Mouse (Mus musculus): ENCODE measurements at regions not wholly inside any gene's neighbourhood (a gene's known extent, or its start where the extent isn't known, plus 50 kb on each side); places are given as distances from the start of the nearest gene placed in this dataset.

- WGBS = 80% methylated on average over 10 of the region's 10 CpGs
- no peaks in the 10 kb centered on the region for H3K36me3 ChIP-seq
- no peaks in the 10 kb centered on the region for H3K9me3 ChIP-seq
Measured at GRCm38 (mm10) chr4:56617661-56618360, 122.1 kb upstream of the Gm26657 start.

GRCm38 (mm10) chr4:56612325-56612724 is 127.5 kb upstream of the Gm26657 start:
- no peak for DNase-seq (ENCODE audit: low spot score)
- H3K4me1 ChIP-seq = peaks cover 19% of the 10 kb centered on the region
- H3K27me3 ChIP-seq (ENCODE audit: insufficient read depth, poor library complexity, severe bottlenecking) = no peaks in the 10 kb centered on the region
- no peaks in the 10 kb centered on the region for H3K36me3 ChIP-seq
- no peaks in the 10 kb centered on the region for H3K9me3 ChIP-seq
- H3K4me3 ChIP-seq = no peak overlapping the region
- 58% methylated on average over 4 of the region's 4 CpGs for WGBS
- no peak overlapping the region for H3K27ac ChIP-seq

More at GRCm38 (mm10) chr4:56617661-56618360, 122.1 kb upstream of the Gm26657 start:
- H3K27ac ChIP-seq = no peak overlapping the region
- H3K27me3 ChIP-seq (ENCODE audit: insufficient read depth, poor library complexity, severe bottlenecking) = no peaks in the 10 kb centered on the region
- H3K4me3 ChIP-seq = no peak overlapping the region
- no peaks in the 10 kb centered on the region for H3K4me1 ChIP-seq
- no peak for DNase-seq (ENCODE audit: low spot score)

- Histone ChIP-seq H3K4me3 (no peak overlapping the region), H3K36me3 (no peaks in the 10 kb centered on the region), H3K4me1 (peaks cover 19% of the 10 kb centered on the region), H3K27me3 (ENCODE audit: insufficient read depth, poor library complexity, severe bottlenecking) (no peaks in the 10 kb centered on the region), H3K9me3 (no peaks in the 10 kb centered on the region), H3K27ac (no peak overlapping the region)
- no peak for DNase-seq (ENCODE audit: low spot score)
- 46% methylated on average over 4 of the region's 4 CpGs for WGBS
Measured at GRCm38 (mm10) chr4:56611751-56612150, 128.1 kb upstream of the Gm26657 start.

- DNase-seq (ENCODE audit: low spot score) = no peak
- WGBS = 69% methylated on average over 6 of the region's 6 CpGs
- no peak overlapping the region for H3K4me3 ChIP-seq
- H3K36me3 ChIP-seq = no peaks in the 10 kb centered on the region
- H3K27me3 ChIP-seq (ENCODE audit: insufficient read depth, poor library complexity, severe bottlenecking) = no peaks in the 10 kb centered on the region
- no peaks in the 10 kb centered on the region for H3K9me3 ChIP-seq
- H3K27ac ChIP-seq = no peak overlapping the region
- H3K4me1 ChIP-seq = peaks cover 19% of the 10 kb centered on the region
Measured at GRCm38 (mm10) chr4:56610273-56610672, 129.6 kb upstream of the Gm26657 start.

GRCm38 (mm10) chr4:56608701-56609100 is 131.2 kb upstream of the Gm26657 start:
- 71% methylated on average over 4 of the region's 4 CpGs for WGBS
- no peak for DNase-seq (ENCODE audit: low spot score)
- H3K36me3 ChIP-seq = no peaks in the 10 kb centered on the region

GRCm38 (mm10) chr4:56598398-56598797 is 141.5 kb upstream of the Gm26657 start:
- Histone ChIP-seq H3K36me3 (no peaks in the 10 kb centered on the region), H3K4me3 (no peak overlapping the region), H3K4me1 (0 out of 2 replicates have a peak, but pooled peaks cover 4% of the 10 kb centered on the region), H3K27ac (no peak overlapping the region), H3K27me3 (ENCODE audit: insufficient read depth, poor library complexity, severe bottlenecking) (no peaks in the 10 kb centered on the region), H3K9me3 (no peaks in the 10 kb centered on the region)
- 88% methylated on average over 2 of the region's 2 CpGs for WGBS
- DNase-seq (ENCODE audit: low spot score) = no peak

More at GRCm38 (mm10) chr4:56608701-56609100, 131.2 kb upstream of the Gm26657 start:
- H3K27ac ChIP-seq = no peak overlapping the region
- no peaks in the 10 kb centered on the region for H3K9me3 ChIP-seq
- H3K4me1 ChIP-seq = peaks cover 19% of the 10 kb centered on the region
- H3K4me3 ChIP-seq = no peak overlapping the region
- no peaks in the 10 kb centered on the region for H3K27me3 ChIP-seq (ENCODE audit: insufficient read depth, poor library complexity, severe bottlenecking)

- no peak overlapping the region for H3K4me3 ChIP-seq
- H3K4me1 ChIP-seq = 0 out of 2 replicates have a peak, but pooled peaks cover 4% of the 10 kb centered on the region
- no peaks in the 10 kb centered on the region for H3K27me3 ChIP-seq (ENCODE audit: insufficient read depth, poor library complexity, severe bottlenecking)
- no peaks in the 10 kb centered on the region for H3K9me3 ChIP-seq
- DNase-seq (ENCODE audit: low spot score) = no peak
- no peaks in the 10 kb centered on the region for H3K36me3 ChIP-seq
- no peak overlapping the region for H3K27ac ChIP-seq
Measured at GRCm38 (mm10) chr4:56597931-56598330, 141.9 kb upstream of the Gm26657 start.

GRCm38 (mm10) chr4:56582405-56582804 is 157.5 kb upstream of the Gm26657 start:
- Histone ChIP-seq H3K36me3 (no peaks in the 10 kb centered on the region), H3K4me1 (no peaks in the 10 kb centered on the region), H3K27ac (no peak overlapping the region), H3K4me3 (no peak overlapping the region), H3K27me3 (ENCODE audit: insufficient read depth, poor library complexity, severe bottlenecking) (no peaks in the 10 kb centered on the region), H3K9me3 (no peaks in the 10 kb centered on the region)
- WGBS = 72% methylated on average over 3 of the region's 3 CpGs
- no peak for DNase-seq (ENCODE audit: low spot score)

GRCm38 (mm10) chr4:56576837-56577548 is 162.9 kb upstream of the Gm26657 start:
- no peak overlapping the region for H3K27ac ChIP-seq
- no peaks in the 10 kb centered on the region for H3K4me1 ChIP-seq
- no peaks in the 10 kb centered on the region for H3K9me3 ChIP-seq
- no peaks in the 10 kb centered on the region for H3K36me3 ChIP-seq
- H3K4me3 ChIP-seq = no peak overlapping the region
- H3K27me3 ChIP-seq (ENCODE audit: insufficient read depth, poor library complexity, severe bottlenecking) = no peaks in the 10 kb centered on the region
- WGBS = 92% methylated on average over 15 of the region's 15 CpGs
- no peak for DNase-seq (ENCODE audit: low spot score)

GRCm38 (mm10) chr4:56552126-56552525 is 187.7 kb upstream of the Gm26657 start:
- Histone ChIP-seq H3K4me1 (no peaks in the 10 kb centered on the region), H3K4me3 (no peak overlapping the region), H3K36me3 (no peaks in the 10 kb centered on the region), H3K27ac (no peak overlapping the region), H3K9me3 (no peaks in the 10 kb centered on the region), H3K27me3 (ENCODE audit: insufficient read depth, poor library complexity, severe bottlenecking) (no peaks in the 10 kb centered on the region)
- DNase-seq (ENCODE audit: low spot score) = no peak

GRCm38 (mm10) chr4:56533344-56533985 is 206.4 kb upstream of the Gm26657 start:
- Histone ChIP-seq H3K4me3 (no peak overlapping the region), H3K9me3 (no peaks in the 10 kb centered on the region), H3K27ac (no peak overlapping the region), H3K27me3 (ENCODE audit: insufficient read depth, poor library complexity, severe bottlenecking) (no peaks in the 10 kb centered on the region), H3K36me3 (no peaks in the 10 kb centered on the region), H3K4me1 (no peaks in the 10 kb centered on the region)
- 82% methylated on average over 9 of the region's 9 CpGs for WGBS
- DNase-seq (ENCODE audit: low spot score) = no peak

GRCm38 (mm10) chr4:56532921-56533320 is 206.9 kb upstream of the Gm26657 start:
- no peak overlapping the region for H3K4me3 ChIP-seq
- no peaks in the 10 kb centered on the region for H3K36me3 ChIP-seq
- H3K4me1 ChIP-seq = no peaks in the 10 kb centered on the region
- no peak for DNase-seq (ENCODE audit: low spot score)
- WGBS = 71% methylated on average over 9 of the region's 9 CpGs
- H3K27me3 ChIP-seq (ENCODE audit: insufficient read depth, poor library complexity, severe bottlenecking) = no peaks in the 10 kb centered on the region
- no peak overlapping the region for H3K27ac ChIP-seq
- H3K9me3 ChIP-seq = no peaks in the 10 kb centered on the region

GRCm38 (mm10) chr4:56528571-56528970 is 211.3 kb upstream of the Gm26657 start:
- H3K4me1 ChIP-seq = no peaks in the 10 kb centered on the region
- no peak overlapping the region for H3K4me3 ChIP-seq
- H3K27ac ChIP-seq = no peak overlapping the region
- 79% methylated on average over 2 of the region's 2 CpGs for whole genome bisulfite sequencing
- no peaks in the 10 kb centered on the region for H3K27me3 ChIP-seq (ENCODE audit: insufficient read depth, poor library complexity, severe bottlenecking)
- DNase-seq (ENCODE audit: low spot score) = no peak
- no peaks in the 10 kb centered on the region for H3K9me3 ChIP-seq
- H3K36me3 ChIP-seq = no peaks in the 10 kb centered on the region
